Mouse (Mus musculus) CH12.LX (cell line): ENCODE results near the gene Pdxdc1.

Source experiments
- CTCF ChIP-seq, 2 experiments: IDR thresholded peaks in 1 of 2; conservative IDR thresholded peaks in 1 of 2; 2 replicates each; pipeline ENCODE4 v1.5.1; 2011 to 2012; ENCODE audit warnings: low read depth in 2 of 2, low read length in 2 of 2, improper control_type of control experiment in 1 of 2, inconsistent platforms in 1 of 2, mild to moderate bottlenecking in 1 of 2, moderate library complexity in 1 of 2
- HCFC1 ChIP-seq: IDR thresholded peaks from 2 replicates; pipeline ENCODE4 v1.6.1; 2012; ENCODE audit warnings: low read depth, mild to moderate bottlenecking, inconsistent platforms, low read length, improper control_type of control experiment
- JUND ChIP-seq: conservative IDR thresholded peaks from 2 replicates; pipeline ENCODE4 v1.6.1; 2011; ENCODE audit warnings: low read depth, low read length, improper control_type of control experiment
- MAX ChIP-seq: IDR thresholded peaks from 2 replicates; pipeline ENCODE4 v1.6.1; 2011; ENCODE audit warnings: low read length, improper control_type of control experiment
- MXI1 ChIP-seq: IDR thresholded peaks from 2 replicates; pipeline ENCODE4 v1.6.1; 2011; ENCODE audit warnings: mild to moderate bottlenecking, low read depth, low read length, improper control_type of control experiment
- ZNF384 ChIP-seq: IDR thresholded peaks from 2 replicates; pipeline ENCODE4 v1.6.1; 2012; ENCODE audit warnings: low read depth, low read length, improper control_type of control experiment, inconsistent platforms

GRCm38 (mm10) chr16:13945153-13945552 is 42.2 kb upstream of the Pdxdc1 start:
- TF ChIP-seq ZNF384 (no peak), CTCF (conservative IDR thresholded peaks at IDR 0.05 in 1 of 2, IDR thresholded peaks at IDR 0.05 in 1 of 2; ENCODE audit: low read depth in 2 of 2, low read length in 2 of 2) (no peak), HCFC1 (no peak), MXI1 (no peak), MAX (no peak), JUND (no peak)
